Mouse (Mus musculus) MEL (cell line): ENCODE data around the gene Loxl3. TPM values are rescaled to one million over a fixed set of nuclear protein-coding genes. Genes with fewer than 3 reads are reported as not detected.

ENCODE experiments used
- DNase-seq: peaks from one replicate; pipeline ENCODE4 v3.0.0; 2011; ENCODE audit warnings: low read depth, low spot score
- H3K27ac ChIP-seq: 2 replicates; pipeline ENCODE4 v1.5.1; 2012; ENCODE audit warnings: low read depth, mild to moderate bottlenecking, control low read depth, low read length, moderate library complexity; ENCODE audit not compliant: control insufficient read depth
- H3K27me3 ChIP-seq, 2 experiments: fragments of 150-350 bp in 1 of 2; sonication (generic) in 1 of 2; 2 replicates each; pipeline ENCODE4 v1.6.1; 2012; ENCODE audit warnings: low read length in 2 of 2, mild to moderate bottlenecking in 2 of 2, improper control_type of control experiment in 1 of 2, moderate library complexity in 1 of 2; ENCODE audit not compliant: insufficient read depth in 2 of 2, control insufficient read depth in 1 of 2
- H3K36me3 ChIP-seq, 2 experiments: 2 replicates each; pipeline ENCODE4 v1.6.1; 2012 to 2014; ENCODE audit warnings: low read length in 2 of 2, improper control_type of control experiment in 1 of 2, inconsistent platforms in 1 of 2, mild to moderate bottlenecking in 1 of 2; ENCODE audit not compliant: insufficient read depth in 2 of 2, control insufficient read depth in 1 of 2
- H3K4me1 ChIP-seq, 2 experiments: fragments of 150-350 bp in 1 of 2; sonication (generic) in 1 of 2; 2 replicates each; pipeline ENCODE4 v1.6.1; 2012; ENCODE audit warnings: low read length in 2 of 2, improper control_type of control experiment in 1 of 2, mild to moderate bottlenecking in 1 of 2; ENCODE audit not compliant: insufficient read depth in 2 of 2, control insufficient read depth in 1 of 2
- H3K4me3 ChIP-seq, 2 experiments: fragments of 150-350 bp in 1 of 2; sonication (generic) in 1 of 2; 2 replicates each; pipeline ENCODE4 v1.5.1; 2012; ENCODE audit warnings: low read depth in 2 of 2, low read length in 2 of 2, mild to moderate bottlenecking in 2 of 2, moderate library complexity in 2 of 2, control low read depth in 1 of 2, improper control_type of control experiment in 1 of 2; ENCODE audit not compliant: control insufficient read depth in 1 of 2, insufficient read depth in 1 of 2
- H3K79me2 ChIP-seq: 2 replicates; pipeline ENCODE4 v1.6.1; 2012; ENCODE audit warnings: mild to moderate bottlenecking, low read length, moderate library complexity; ENCODE audit not compliant: control insufficient read depth, poor library complexity, insufficient read depth
- H3K9ac ChIP-seq: 2 replicates; pipeline ENCODE4 v1.6.1; 2012; ENCODE audit warnings: low read depth, mild to moderate bottlenecking, control low read depth, low read length, moderate library complexity; ENCODE audit not compliant: control insufficient read depth, poor library complexity, severe bottlenecking
- H3K9me3 ChIP-seq: fragments of 150-350 bp; sonication (generic); replicated peaks from 2 replicates; pipeline ENCODE4 v1.6.1; 2012; ENCODE audit warnings: mild to moderate bottlenecking, low read length, improper control_type of control experiment, moderate library complexity; ENCODE audit not compliant: insufficient read depth
- BHLHE40 ChIP-seq: IDR thresholded peaks from 2 replicates; pipeline ENCODE4 v1.6.1; 2012; ENCODE audit warnings: low read depth, mild to moderate bottlenecking, inconsistent platforms, low read length, improper control_type of control experiment, borderline replicate concordance
- CHD1 ChIP-seq: IDR thresholded peaks from 2 replicates; pipeline ENCODE4 v1.6.1; 2012; ENCODE audit warnings: low read depth, mild to moderate bottlenecking, inconsistent platforms, low read length, improper control_type of control experiment
- CHD2 ChIP-seq: IDR thresholded peaks from 2 replicates; pipeline ENCODE4 v1.6.1; 2011; ENCODE audit warnings: low read length, improper control_type of control experiment
- CTCF ChIP-seq, 3 experiments: IDR thresholded peaks in 2 of 3; conservative IDR thresholded peaks in 1 of 3; 2 replicates each; pipeline ENCODE4 v1.5.1; 2011 to 2012; ENCODE audit warnings: low read length in 3 of 3, low read depth in 2 of 3, mild to moderate bottlenecking in 2 of 3, improper control_type of control experiment in 1 of 3, inconsistent platforms in 1 of 3, mixed read lengths in 1 of 3, moderate library complexity in 1 of 3; ENCODE audit not compliant: control insufficient read depth in 1 of 3, insufficient read depth in 1 of 3, poor library complexity in 1 of 3, severe bottlenecking in 1 of 3
- E2F4 ChIP-seq: IDR thresholded peaks from 2 replicates; pipeline ENCODE4 v1.6.1; 2011; ENCODE audit warnings: low read depth, low read length, improper control_type of control experiment, borderline replicate concordance
- ELF1 ChIP-seq: IDR thresholded peaks from 2 replicates; pipeline ENCODE4 v1.6.1; 2014; ENCODE audit warnings: low read depth, mild to moderate bottlenecking, inconsistent platforms, low read length, improper control_type of control experiment, moderate library complexity
- EP300 ChIP-seq, 2 experiments: IDR thresholded peaks; 2 replicates each; pipeline ENCODE4 v1.6.1; 2011; ENCODE audit warnings: improper control_type of control experiment in 2 of 2, low read length in 2 of 2, low read depth in 1 of 2, mild to moderate bottlenecking in 1 of 2
- ETS1 ChIP-seq: IDR thresholded peaks from 2 replicates; pipeline ENCODE4 v1.6.1; 2012; ENCODE audit warnings: low read depth, mild to moderate bottlenecking, inconsistent platforms, low read length, improper control_type of control experiment, moderate library complexity
- GABPA ChIP-seq: IDR thresholded peaks from 2 replicates; pipeline ENCODE4 v1.6.1; 2012; ENCODE audit warnings: low read depth, mild to moderate bottlenecking, inconsistent platforms, low read length, improper control_type of control experiment, moderate library complexity
- GATA1 ChIP-seq: IDR thresholded peaks from 2 replicates; pipeline ENCODE4 v1.6.1; 2011; ENCODE audit warnings: low read depth, low read length, improper control_type of control experiment
- HCFC1 ChIP-seq: IDR thresholded peaks from 2 replicates; pipeline ENCODE4 v1.6.1; 2012; ENCODE audit warnings: low read depth, mild to moderate bottlenecking, inconsistent platforms, low read length, improper control_type of control experiment, moderate library complexity
- JUND ChIP-seq: IDR thresholded peaks from 2 replicates; pipeline ENCODE4 v1.6.1; 2011; ENCODE audit warnings: low read depth, mild to moderate bottlenecking, improper control_type of control experiment, low read length
- KAT2A ChIP-seq: conservative IDR thresholded peaks from 2 replicates; pipeline ENCODE4 v1.6.1; 2012; ENCODE audit warnings: low read depth, low read length, improper control_type of control experiment, inconsistent platforms
- MAFK ChIP-seq: IDR thresholded peaks from 2 replicates; pipeline ENCODE4 v1.6.1; 2011; ENCODE audit warnings: low read depth, mild to moderate bottlenecking, low read length, improper control_type of control experiment, borderline replicate concordance
- MAX ChIP-seq: IDR thresholded peaks from 2 replicates; pipeline ENCODE4 v1.6.1; 2011; ENCODE audit warnings: low read length, improper control_type of control experiment
- MAZ ChIP-seq: IDR thresholded peaks from 2 replicates; pipeline ENCODE4 v1.6.1; 2012; ENCODE audit warnings: low read depth, mild to moderate bottlenecking, inconsistent platforms, low read length, improper control_type of control experiment
- MEF2A ChIP-seq: IDR thresholded peaks from 2 replicates; pipeline ENCODE4 v1.6.1; 2014; ENCODE audit warnings: low read depth, mild to moderate bottlenecking, inconsistent platforms, low read length, improper control_type of control experiment; ENCODE audit not compliant: poor library complexity, insufficient replicate concordance, severe bottlenecking; ENCODE audit errors: extremely low read depth
- MXI1 ChIP-seq: IDR thresholded peaks from 2 replicates; pipeline ENCODE4 v1.6.1; 2011; ENCODE audit warnings: mild to moderate bottlenecking, low read depth, low read length, improper control_type of control experiment
- MYB ChIP-seq: IDR thresholded peaks from 2 replicates; pipeline ENCODE4 v1.6.1; 2011; ENCODE audit warnings: mild to moderate bottlenecking, low read depth, low read length, improper control_type of control experiment
- MYC ChIP-seq: IDR thresholded peaks from 2 replicates; pipeline ENCODE4 v1.6.1; 2011; ENCODE audit warnings: low read depth, mild to moderate bottlenecking, low read length, improper control_type of control experiment, moderate library complexity
- NELFE ChIP-seq: IDR thresholded peaks from 2 replicates; pipeline ENCODE4 v1.6.1; 2011; ENCODE audit warnings: low read depth, low read length, improper control_type of control experiment
- NRF1 ChIP-seq: IDR thresholded peaks from 2 replicates; pipeline ENCODE4 v1.6.1; 2014; ENCODE audit warnings: low read depth, mild to moderate bottlenecking, inconsistent platforms, low read length, improper control_type of control experiment, moderate library complexity; ENCODE audit not compliant: poor library complexity, insufficient read depth, severe bottlenecking
- POLR2A ChIP-seq, 2 experiments: IDR thresholded peaks; 2 replicates each; pipeline ENCODE4 v1.6.1; 2011 to 2012; ENCODE audit warnings: low read length in 2 of 2, mild to moderate bottlenecking in 2 of 2, control low read depth in 1 of 2, improper control_type of control experiment in 1 of 2, low read depth in 1 of 2, moderate library complexity in 1 of 2; ENCODE audit not compliant: control insufficient read depth in 1 of 2, insufficient read depth in 1 of 2, poor library complexity in 1 of 2
- POLR2AphosphoS2 ChIP-seq: IDR thresholded peaks from 2 replicates; pipeline ENCODE4 v1.6.1; 2011; ENCODE audit warnings: low read length, improper control_type of control experiment
- POLR2AphosphoS5 ChIP-seq: IDR thresholded peaks from 2 replicates; pipeline ENCODE4 v1.6.1; 2012; ENCODE audit warnings: low read depth, borderline replicate concordance, mild to moderate bottlenecking, inconsistent platforms, low read length, moderate library complexity, mixed read lengths
- RAD21 ChIP-seq: IDR thresholded peaks from 2 replicates; pipeline ENCODE4 v1.6.1; 2011; ENCODE audit warnings: mild to moderate bottlenecking, low read depth, low read length, improper control_type of control experiment
- RCOR1 ChIP-seq: IDR thresholded peaks from 2 replicates; pipeline ENCODE4 v1.6.1; 2012; ENCODE audit warnings: low read depth, mild to moderate bottlenecking, inconsistent platforms, low read length, improper control_type of control experiment
- SMC3 ChIP-seq: IDR thresholded peaks from 2 replicates; pipeline ENCODE4 v1.6.1; 2011; ENCODE audit warnings: low read depth, low read length, improper control_type of control experiment
- TBP ChIP-seq: IDR thresholded peaks from 2 replicates; pipeline ENCODE4 v1.8.0; 2011; ENCODE audit warnings: low read depth, low read length, improper control_type of control experiment
- TCF12 ChIP-seq: IDR thresholded peaks from 2 replicates; pipeline ENCODE4 v1.6.1; 2014; ENCODE audit warnings: low read depth, mild to moderate bottlenecking, inconsistent platforms, low read length, improper control_type of control experiment, moderate library complexity
- UBTF ChIP-seq: IDR thresholded peaks from 2 replicates; pipeline ENCODE4 v1.6.1; 2012; ENCODE audit warnings: low read depth, mild to moderate bottlenecking, inconsistent platforms, low read length, improper control_type of control experiment, moderate library complexity, borderline replicate concordance; ENCODE audit not compliant: insufficient read depth
- USF1 ChIP-seq: IDR thresholded peaks from 2 replicates; pipeline ENCODE4 v1.6.1; 2014; ENCODE audit warnings: low read depth, mild to moderate bottlenecking, inconsistent platforms, low read length, improper control_type of control experiment, moderate library complexity
- USF2 ChIP-seq, 2 experiments: IDR thresholded peaks; 2 replicates each; pipeline ENCODE4 v1.6.1; 2011 to 2012; ENCODE audit warnings: improper control_type of control experiment in 2 of 2, low read length in 2 of 2, borderline replicate concordance in 1 of 2, inconsistent platforms in 1 of 2, low read depth in 1 of 2, mild to moderate bottlenecking in 1 of 2; ENCODE audit not compliant: insufficient read depth in 1 of 2
- ZKSCAN1 ChIP-seq: IDR thresholded peaks from 2 replicates; pipeline ENCODE4 v1.6.1; 2012; ENCODE audit warnings: low read depth, mild to moderate bottlenecking, inconsistent platforms, low read length, improper control_type of control experiment, moderate library complexity
- ZMIZ1 ChIP-seq: IDR thresholded peaks from 2 replicates; pipeline ENCODE4 v1.6.1; 2012; ENCODE audit warnings: low read depth, mild to moderate bottlenecking, inconsistent platforms, low read length, improper control_type of control experiment, moderate library complexity
- polyA plus RNA-seq, 2 experiments: library from polyadenylated mRNA; stranded (reverse) in 1 of 2; unstranded in 1 of 2; fragments of >175 nt in 1 of 2; fragments of >200 nt in 1 of 2; gene quantifications; 2 replicates each; pipeline versions ENCODE4 v1.2.1 to v1.2.4; 2012; ENCODE audit warnings: low replicate concordance in 2 of 2, low read depth in 1 of 2; ENCODE audit not compliant: insufficient read length in 2 of 2, insufficient read depth in 1 of 2, missing spikeins in 1 of 2
- total RNA-seq: library from RNA; depleted of rRNA; stranded (reverse); fragments of 300-350 nt; gene quantifications from 2 replicates; pipeline ENCODE4 v1.2.3, GENCODE M21; 2012

Loxl3 gene
- total and polyA plus RNA-seq, 3 experiments = 0.77 to 1.0 TPM; not detected in 1

DNA sequence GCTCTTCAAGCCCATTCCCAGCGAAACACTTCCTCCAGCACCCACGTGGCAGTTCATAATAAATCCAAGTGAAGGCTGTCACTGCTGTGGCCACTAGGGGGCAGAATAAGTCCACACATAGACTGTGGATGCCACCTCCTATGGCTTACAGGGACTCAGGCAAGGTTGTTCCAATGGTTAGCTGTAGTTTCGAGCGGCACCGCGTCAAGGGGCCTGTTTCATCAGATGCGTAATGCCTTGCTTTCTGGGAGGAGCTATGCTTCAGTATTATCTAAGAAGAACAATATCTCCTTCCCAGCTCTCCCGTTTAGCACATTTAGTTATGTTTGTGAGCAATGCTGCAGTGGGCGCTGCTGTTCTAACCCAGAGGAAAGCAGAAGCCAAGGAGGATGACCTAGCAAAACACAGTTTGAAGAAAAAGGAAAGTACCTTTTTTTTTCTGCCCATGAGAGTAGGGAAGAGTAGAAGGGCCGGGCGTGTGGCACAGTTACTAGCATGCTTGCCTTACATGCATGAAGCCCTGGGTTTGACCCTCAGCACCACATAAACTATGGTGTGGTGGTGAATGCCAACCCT, 37.1 kb upstream of the Loxl3 start:
- H3K36me3 ChIP-seq = peaks cover 0 to 12% of the 10 kb centered on the region in 2 experiments; a peak in 2 of 4 replicates
- peak overlapping the region; percentile 14 to 29 for H3K4me3 ChIP-seq
- DNase-seq = peak; percentile 99
- no peaks in the 10 kb centered on the region for H3K9me3 ChIP-seq
- no peaks in the 10 kb centered on the region for H3K79me2 ChIP-seq
- peak overlapping the region; percentile 92 for H3K27ac ChIP-seq
- H3K4me1 ChIP-seq = peaks cover 0 to 13% of the 10 kb centered on the region in 2 experiments; a peak in 3 of 4 replicates
- H3K27me3 ChIP-seq = peaks cover under 1 to 2% of the 10 kb centered on the region in 2 experiments; a peak in 3 of 4 replicates
- peak overlapping the region; percentile 69 for H3K9ac ChIP-seq
- TF ChIP-seq KAT2A = peak; percentile 39; the same call in 1 of the 2 replicates
- TF ChIP-seq MAFK = peak; percentile 69; the same call in 1 of the 2 replicates
- TF ChIP-seq ZKSCAN1 = peak; percentile 10; the same call in 1 of the 2 replicates
- TF ChIP-seq E2F4 = no peak; the same call in 1 of the 2 replicates
- peak; percentile 98 for TF ChIP-seq MAX
- TF ChIP-seq MAZ = peak; percentile 87; the same call in 1 of the 2 replicates
- TF ChIP-seq CTCF (IDR thresholded peaks at IDR 0.05 in 2 of 3, conservative IDR thresholded peaks at IDR 0.05 in 1 of 3; ENCODE audit: control insufficient read depth in 1 of 3, insufficient read depth in 1 of 3, low read depth in 2 of 3, low read length in 3 of 3, poor library complexity in 1 of 3, severe bottlenecking in 1 of 3) = peak; percentile 83 to 93 (median 87)
- TF ChIP-seq MYB = 0 out of 2 replicates have a peak, but pooled peaks have one; percentile 1
- peak; percentile 66 for TF ChIP-seq NELFE
- TF ChIP-seq RCOR1 = 0 out of 2 replicates have a peak, but pooled peaks have one; percentile 55
- peak; percentile 79 for TF ChIP-seq JUND
- no peak for TF ChIP-seq MEF2A
- peak; percentile 71; the same call in 1 of the 2 replicates for TF ChIP-seq GABPA
- TF ChIP-seq ZMIZ1 = peak; percentile 45; the same call in 1 of the 2 replicates
- peak; percentile 80 for TF ChIP-seq USF1
- TF ChIP-seq MYC = peak; percentile 100
- peak; percentile 76 for TF ChIP-seq GATA1
- TF ChIP-seq USF2 (IDR thresholded peaks at IDR 0.05; ENCODE audit: borderline replicate concordance in 1 of 2, insufficient read depth in 1 of 2, low read depth in 1 of 2, low read length in 2 of 2) = no peak; a peak in 1 of 4 replicates
- no peak for TF ChIP-seq POLR2AphosphoS5
- TF ChIP-seq POLR2AphosphoS2 = peak; percentile 55; the same call in 1 of the 2 replicates
- peak; percentile 99 for TF ChIP-seq MXI1
- TF ChIP-seq EP300 (IDR thresholded peaks at IDR 0.05; ENCODE audit: low read depth in 1 of 2, low read length in 2 of 2) = peak; percentile 36 to 72; a peak in 2 of 4 replicates
- no peak for TF ChIP-seq CHD1
- peak; percentile 5; the same call in 1 of the 2 replicates for TF ChIP-seq ELF1
- peak; percentile 62 for TF ChIP-seq TCF12
- peak; percentile 86 for TF ChIP-seq ETS1
- TF ChIP-seq NRF1 = 0 out of 2 replicates have a peak, but pooled peaks have one; percentile 43
- peak; percentile 58 for TF ChIP-seq BHLHE40
- peak; percentile 90 for TF ChIP-seq SMC3
- peak in 1 of 2 experiments; percentile 75; a peak in 2 of 4 replicates for TF ChIP-seq POLR2A (IDR thresholded peaks at IDR 0.05; ENCODE audit: control insufficient read depth in 1 of 2, insufficient read depth in 1 of 2, low read depth in 1 of 2, low read length in 2 of 2, poor library complexity in 1 of 2)
- no peak for TF ChIP-seq UBTF
- peak; percentile 95 for TF ChIP-seq RAD21
- TF ChIP-seq HCFC1 = peak; percentile 75
- TF ChIP-seq CHD2 = no peak
- TF ChIP-seq TBP = peak; percentile 87
